ENCODE assay signal across 11 mouse cellular contexts in genomic region chr4:100779695-100780094, GRCm38 (mm10). TPM values are rescaled to one million over a fixed set of nuclear protein-coding genes. Genes with fewer than 3 reads are reported as not detected.
DNase-seq lines count a peak whose midpoint lies in the region; ATAC-seq lines count a peak whose summit lies in the region.
"Had no signal": no experiment of that assay in that cellular context is flagged by ENCODE, and none has a peak within 500 bp of the region (broad histone marks: within the 10 kb centered on the region; RNA-seq: fewer than 3 reads in every experiment).

No protein-coding gene starts in this region.

- H3K9me3 ChIP-seq in heart, embryonic 11.5 days (replicated peaks; ENCODE audit: control insufficient read depth, low read length): no peaks in the 10 kb centered on the region
- H3K9me3 ChIP-seq in hindbrain, embryonic 12.5 days (replicated peaks): no peaks in the 10 kb centered on the region
- H3K9me3 ChIP-seq in midbrain, embryonic 14.5 days (ENCODE audit: control insufficient read depth, low read length): no peaks in the 10 kb centered on the region

- H3K9ac ChIP-seq in heart, embryonic 11.5 days (ENCODE audit: low read depth, low read length): no peak overlapping the region
- peak overlapping the region; percentile 95 for H3K9ac ChIP-seq in hindbrain, embryonic 12.5 days
- H3K9ac ChIP-seq in midbrain, embryonic 14.5 days (replicated peaks; ENCODE audit: low read length): peak overlapping the region; percentile 94; the same call in 1 of the 2 replicates

- peak overlapping the region; percentile 92 for H3K4me2 ChIP-seq in heart, embryonic 11.5 days
- peak overlapping the region; percentile 82 for H3K4me2 ChIP-seq in hindbrain, embryonic 12.5 days (replicated peaks)
- H3K4me2 ChIP-seq in midbrain, embryonic 14.5 days (ENCODE audit: low read length): peak overlapping the region; percentile 89

- H3K27ac ChIP-seq in heart, embryonic 11.5 days (ENCODE audit: low read depth, low read length): no peak overlapping the region
- no peak overlapping the region for H3K27ac ChIP-seq in hindbrain, embryonic 12.5 days
- peak overlapping the region; percentile 47; the same call in 1 of the 2 replicates for H3K27ac ChIP-seq in midbrain, embryonic 14.5 days (replicated peaks; ENCODE audit: low read depth, low read length)
- H3K27ac ChIP-seq: gastrocnemius, adult 2 months; left cerebral cortex, adult 2 months had no signal

- WGBS in heart, embryonic 11.5 days (ENCODE audit: insufficient replicate concordance): 33% methylated on average over 5 of the region's 5 CpGs
- WGBS in hindbrain, embryonic 12.5 days: 8% methylated on average over 5 of the region's 5 CpGs
- WGBS in midbrain, embryonic 14.5 days: 3% methylated on average over 5 of the region's 5 CpGs

- H3K27me3 ChIP-seq in heart, embryonic 11.5 days (ENCODE audit: control insufficient read depth, insufficient read depth, low read length): no peaks in the 10 kb centered on the region; the same call in 1 of the 2 replicates
- H3K27me3 ChIP-seq in hindbrain, embryonic 12.5 days: no peaks in the 10 kb centered on the region
- H3K27me3 ChIP-seq in midbrain, embryonic 14.5 days (ENCODE audit: control insufficient read depth, insufficient read depth, low read length): no peaks in the 10 kb centered on the region

- H3K4me1 ChIP-seq in heart, embryonic 11.5 days (ENCODE audit: control insufficient read depth, insufficient read depth, low read length): peaks cover 11% of the 10 kb centered on the region; the same call in 1 of the 2 replicates
- peaks cover 44% of the 10 kb centered on the region for H3K4me1 ChIP-seq in hindbrain, embryonic 12.5 days
- H3K4me1 ChIP-seq in midbrain, embryonic 14.5 days (ENCODE audit: control insufficient read depth, insufficient read depth, low read length): peaks cover 39% of the 10 kb centered on the region

- ATAC-seq in heart, embryonic 11.5 days (replicated peaks; ENCODE audit: insufficient number of reproducible peaks, low FRiP score, low TSS enrichment): no peak
- ATAC-seq in hindbrain, embryonic 12.5 days (ENCODE audit: low FRiP score): no peak
- no peak for ATAC-seq in midbrain, embryonic 14.5 days (ENCODE audit: low FRiP score, low TSS enrichment)
- no peak for ATAC-seq in granulocyte monocyte progenitor cell, adult 5-6 weeks (replicated peaks; ENCODE audit: poor library complexity, severe bottlenecking)
- ATAC-seq in cerebellum, adult (ENCODE audit: insufficient number of reproducible peaks, low FRiP score, low TSS enrichment): no peak

- no peak for DNase-seq in heart, postnatal 10 days
- DNase-seq in embryo, embryonic 10.5 days (ENCODE audit: low spot score): peak; percentile 60
- DNase-seq in midbrain, embryonic 14.5 days: peak; percentile 70
- DNase-seq in gastrocnemius, postnatal 25 days: no peak
- DNase-seq: cerebellum, adult 18-20 months; gastrocnemius, adult 2 months had no signal

- H3K36me3 ChIP-seq in heart, embryonic 11.5 days (ENCODE audit: control insufficient read depth, insufficient read depth, low read length): no peaks in the 10 kb centered on the region
- H3K36me3 ChIP-seq in hindbrain, embryonic 12.5 days: no peaks in the 10 kb centered on the region
- H3K36me3 ChIP-seq in midbrain, embryonic 14.5 days (ENCODE audit: control insufficient read depth, insufficient read depth, low read length): no peaks in the 10 kb centered on the region

- intact Hi-C loops in heart, postnatal 10 days (cut with DNase I): loop anchor here (5.0 to 10.0 kb wide), 3 partner anchors 103 to 515 kb away; no protein-coding TSS in a partner anchor

- 0 out of 2 replicates have a peak overlapping the region, but pooled peaks have one; percentile 82 for H3K4me3 ChIP-seq in heart, embryonic 11.5 days (ENCODE audit: low read depth, low read length)
- H3K4me3 ChIP-seq in hindbrain, embryonic 12.5 days: peak overlapping the region; percentile 91
- peak overlapping the region; percentile 99 for H3K4me3 ChIP-seq in midbrain, embryonic 14.5 days (replicated peaks; ENCODE audit: low read depth, low read length)
- H3K4me3 ChIP-seq: gastrocnemius, adult 2 months; left cerebral cortex, adult 2 months had no signal

RNA-seq across cellular contexts. Expression of gene Cachd1, which starts 3.2 kb away (rescaled TPM):
- polyA plus RNA-seq in heart, embryonic 11.5 days (2014; fragmentation: Nextera tagmentation; extraction: Ambion mirVana): 9.3 and 16.3 TPM in 2 replicates
- total RNA-seq in heart, postnatal 10 days (2021): 1 to 10 TPM; 5.5 to 8.5 TPM
- polyA plus RNA-seq in hindbrain, embryonic 12.5 days (2016; fragmentation: Nextera tagmentation; extraction: Ambion mirVana): 34.7 and 35.5 TPM in 2 replicates
- 50.0 TPM in 2 replicates for polyA plus RNA-seq in midbrain, embryonic 14.5 days (2014; fragmentation: Nextera tagmentation; extraction: Ambion mirVana)
- total RNA-seq in gastrocnemius, postnatal 25 days (2021): 1 to 10 TPM; 2.9 to 4.2 TPM
- not detected in 2 replicates for total RNA-seq in granulocyte monocyte progenitor cell, adult 5-6 weeks (2014; fragmentation: Nextera tagmentation)
- 1.8 TPM in 1 of 2 replicates, not detected in the other for total RNA-seq in granulocyte monocyte progenitor cell, adult 5-6 weeks (2017)

Comparison
In these comparisons a context has a peak if more than half of its experiments do, and no peak if none do; other contexts are left out.
1. DNase-seq: peak in embryo, embryonic 10.5 days (single experiment) and midbrain, embryonic 14.5 days (single experiment); none in heart, postnatal 10 days (0 of 2) and gastrocnemius, postnatal 25 days (single experiment).
2. Peak in every context shown above with its lines, with median percentiles within 50 percentile points of each other: H3K4me2 ChIP-seq and H3K4me3 ChIP-seq.